Mouse (Mus musculus): ENCODE data around the gene Rhou.

GRCm38 (mm10) chr8:123633801-123634200 lies 19.9 kb upstream of the Rhou start:
- no peak for TF ChIP-seq CTCF (IDR thresholded peaks at IDR 0.05; ENCODE audit: insufficient read depth, low read length)
- no peak for TF ChIP-seq POLR2A (IDR thresholded peaks at IDR 0.05; ENCODE audit: borderline replicate concordance, extremely low read depth, low read depth, low read length)

Data from lung, adult 2 months (tissue).